Mouse (Mus musculus): ENCODE results near the gene Mknk1.

The Mknk1 gene

GRCm38 (mm10) chr4:115923262-115923880, 84.4 kb downstream of the Mknk1 start:
- no peaks in the 10 kb centered on the region for H3K36me3 ChIP-seq (ENCODE audit: insufficient read depth, low read length)
- peaks cover 8% of the 10 kb centered on the region for H3K4me1 ChIP-seq (replicated peaks; ENCODE audit: low read depth, low read length)
- no peak for TF ChIP-seq CTCF (conservative IDR thresholded peaks at IDR 0.05; ENCODE audit: low read length)
- H3K4me3 ChIP-seq (replicated peaks; ENCODE audit: low read length): no peak overlapping the region
- H3K9me3 ChIP-seq (ENCODE audit: low read length): no peaks in the 10 kb centered on the region
- peaks cover 72% of the 10 kb centered on the region for H3K27me3 ChIP-seq (ENCODE audit: insufficient read depth, low read length)

DNA sequence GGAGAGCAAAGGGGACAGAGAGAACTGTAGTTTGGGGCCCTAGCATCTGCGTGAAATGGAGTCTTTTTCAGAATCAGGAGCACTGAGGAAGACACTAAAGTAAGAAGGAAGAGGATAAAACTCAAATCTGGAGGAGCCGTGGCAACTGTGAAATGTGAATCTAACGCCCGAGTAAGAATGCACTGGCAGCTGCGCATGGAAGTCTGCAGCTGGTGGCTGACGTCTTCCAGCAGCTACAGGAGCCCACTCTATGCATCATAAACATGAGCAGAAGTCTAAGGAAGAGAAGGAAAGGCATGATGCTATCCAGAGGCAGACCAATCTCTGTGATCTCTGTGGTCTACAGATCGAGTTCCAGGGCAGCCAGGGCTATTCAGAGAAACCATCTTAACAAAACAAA, 88.6 kb downstream of the Mknk1 start:
- H3K36me3 ChIP-seq (ENCODE audit: insufficient read depth, low read length): no peaks in the 10 kb centered on the region
- no peak overlapping the region for H3K4me3 ChIP-seq (replicated peaks; ENCODE audit: low read length)
- H3K9me3 ChIP-seq (ENCODE audit: low read length): 0 out of 2 replicates have a peak, but pooled peaks cover 3% of the 10 kb centered on the region
- no peak for TF ChIP-seq NANOG (IDR thresholded peaks at IDR 0.05; ENCODE audit: borderline replicate concordance, low read length)
- TF ChIP-seq CTCF (conservative IDR thresholded peaks at IDR 0.05; ENCODE audit: low read length): no peak
- TF ChIP-seq POU5F1 (IDR thresholded peaks at IDR 0.05; ENCODE audit: borderline replicate concordance, low read length): no peak
- no peaks in the 10 kb centered on the region for H3K4me1 ChIP-seq (replicated peaks; ENCODE audit: low read depth, low read length)
- H3K27me3 ChIP-seq (ENCODE audit: insufficient read depth, low read length): peaks cover 76% of the 10 kb centered on the region
